Mouse (Mus musculus) hindbrain, embryonic 16.5 days (tissue): ENCODE data around the gene C1ql1. TPM values are rescaled to one million over a fixed set of nuclear protein-coding genes. Genes with fewer than 3 reads are reported as not detected.

ENCODE experiments used
- ATAC-seq: fragments of 200-750 bp; cut with Nextera tagmentation; 2 replicates; pipeline ENCODE4 v1.8.0; 2017; ENCODE audit warnings: moderate TSS enrichment, moderate library complexity
- H3K27ac ChIP-seq: fragments of 300-500 bp; sonication (generic); 2 replicates; pipeline ENCODE4 v1.5.1; 2014; ENCODE audit warnings: low read depth, mild to moderate bottlenecking, control low read depth, low read length, moderate library complexity
- H3K27me3 ChIP-seq: fragments of 300-500 bp; sonication (generic); replicated peaks from 2 replicates; pipeline ENCODE4 v1.6.1; 2014; ENCODE audit warnings: low read length; ENCODE audit not compliant: control insufficient read depth, insufficient read depth
- H3K36me3 ChIP-seq: fragments of 300-500 bp; sonication (generic); 2 replicates; pipeline ENCODE4 v1.6.1; 2014; ENCODE audit warnings: mild to moderate bottlenecking, low read length, moderate library complexity, mixed read lengths; ENCODE audit not compliant: control insufficient read depth, insufficient read depth
- H3K4me1 ChIP-seq: fragments of 300-500 bp; sonication (generic); 2 replicates; pipeline ENCODE4 v1.6.1; 2014; ENCODE audit warnings: low read depth, low read length; ENCODE audit not compliant: control insufficient read depth, insufficient read depth
- H3K4me2 ChIP-seq: fragments of 300-500 bp; sonication (generic); 2 replicates; pipeline ENCODE4 v1.6.1; 2014; ENCODE audit warnings: mild to moderate bottlenecking, low read length, control low read depth, moderate library complexity
- H3K4me3 ChIP-seq: fragments of 300-500 bp; sonication (generic); 2 replicates; pipeline ENCODE4 v1.5.1; 2014; ENCODE audit warnings: mild to moderate bottlenecking, low read length, control low read depth, moderate library complexity
- H3K9ac ChIP-seq: fragments of 300-500 bp; sonication (generic); 2 replicates; pipeline ENCODE4 v1.6.1; 2014; ENCODE audit warnings: low read depth, mild to moderate bottlenecking, control low read depth, low read length, moderate library complexity
- H3K9me3 ChIP-seq: fragments of 300-500 bp; sonication (generic); 2 replicates; pipeline ENCODE4 v1.6.1; 2014; ENCODE audit warnings: mild to moderate bottlenecking, low read length, moderate library complexity; ENCODE audit not compliant: control insufficient read depth
- WGBS: fragments of 180-500 bp; shearing (Covaris S2); extraction: QIAGEN DNeasy Blood & Tissue Kit; methylation state at CpG from one replicate; pipeline ENCODE4 v1.1.7; 2014; 5-methylcytosine and 5-hydroxymethylcytosine counted together
- polyA plus RNA-seq: library from polyadenylated mRNA; unstranded; fragments of >200 nt; fragmentation: Nextera tagmentation; extraction: Ambion mirVana; gene quantifications from 2 replicates; pipeline ENCODE4 v1.2.1, GENCODE M21; 2015

C1ql1 gene
- polyA plus RNA-seq, 1 experiment from 2014 or later: 9.9 TPM

GRCm38 (mm10) chr11:102948043-102948961 is 1.8 kb upstream of the C1ql1 start:
- H3K27me3 ChIP-seq: peaks cover 50% of the 10 kb centered on the region
- H3K4me3 ChIP-seq: peak overlapping the region; percentile 47
- H3K4me2 ChIP-seq: peak overlapping the region; percentile 73
- 0 out of 2 replicates have a peak, but pooled peaks have one; percentile 43 for ATAC-seq
- H3K27ac ChIP-seq: no peak overlapping the region
- peaks cover 24% of the 10 kb centered on the region for H3K4me1 ChIP-seq
- WGBS: 1% methylated on average over 50 of the region's 51 CpGs
- H3K9ac ChIP-seq: peak overlapping the region; percentile 63
- no peaks in the 10 kb centered on the region for H3K9me3 ChIP-seq
- no peaks in the 10 kb centered on the region for H3K36me3 ChIP-seq

GRCm38 (mm10) chr11:102946992-102947343 is 480 bp upstream of the C1ql1 start:
- no peak; the same call in 1 of the 2 replicates for ATAC-seq

GRCm38 (mm10) chr11:102945306-102946264 is 903 bp downstream of the C1ql1 start:
- H3K4me2 ChIP-seq: peak overlapping the region; percentile 58
- no peak overlapping the region for H3K27ac ChIP-seq
- 1% methylated on average over 54 of the region's 54 CpGs for WGBS
- H3K9ac ChIP-seq: peak overlapping the region; percentile 54
- peaks cover 24% of the 10 kb centered on the region for H3K4me1 ChIP-seq
- H3K4me3 ChIP-seq: peak overlapping the region; percentile 44
- no peak for ATAC-seq
- peaks cover 48% of the 10 kb centered on the region for H3K27me3 ChIP-seq
- no peaks in the 10 kb centered on the region for H3K9me3 ChIP-seq
- no peaks in the 10 kb centered on the region for H3K36me3 ChIP-seq

More at GRCm38 (mm10) chr11:102946992-102947343, 480 bp upstream of the C1ql1 start:
- H3K27ac ChIP-seq: no peak overlapping the region
- peak overlapping the region; percentile 44 for H3K4me3 ChIP-seq
- H3K4me1 ChIP-seq: peaks cover 24% of the 10 kb centered on the region
- peaks cover 52% of the 10 kb centered on the region for H3K27me3 ChIP-seq
- no peaks in the 10 kb centered on the region for H3K36me3 ChIP-seq
- peak overlapping the region; percentile 54; the same call in 1 of the 2 replicates for H3K9ac ChIP-seq
- 9% methylated on average over 8 of the region's 8 CpGs for WGBS
- no peaks in the 10 kb centered on the region for H3K9me3 ChIP-seq
- H3K4me2 ChIP-seq: peak overlapping the region; percentile 58

GRCm38 (mm10) chr11:102941236-102941635 is 5.3 kb downstream of the C1ql1 start:
- H3K27ac ChIP-seq: no peak overlapping the region
- H3K27me3 ChIP-seq: peaks cover 31% of the 10 kb centered on the region
- no peak overlapping the region for H3K4me3 ChIP-seq
- H3K36me3 ChIP-seq: no peaks in the 10 kb centered on the region
- peaks cover 20% of the 10 kb centered on the region for H3K4me1 ChIP-seq
- WGBS: 57% methylated on average over 6 of the region's 6 CpGs
- no peak for ATAC-seq
- no peaks in the 10 kb centered on the region for H3K9me3 ChIP-seq
- no peak overlapping the region for H3K4me2 ChIP-seq
- no peak overlapping the region for H3K9ac ChIP-seq

- Histone ChIP-seq H3K27me3 (peaks cover 11% of the 10 kb centered on the region), H3K4me2 (peak overlapping the region; percentile 24; the same call in 1 of the 2 replicates), H3K9me3 (no peaks in the 10 kb centered on the region), H3K9ac (0 out of 2 replicates have a peak overlapping the region, but pooled peaks have one; percentile 8), H3K4me3 (no peak overlapping the region), H3K27ac (no peak overlapping the region), H3K36me3 (no peaks in the 10 kb centered on the region), H3K4me1 (peaks cover 10% of the 10 kb centered on the region)
- peak; percentile 60; the same call in 1 of the 2 replicates for ATAC-seq
- WGBS: 33% methylated on average over 13 of the region's 13 CpGs
These were observed 7.3 kb downstream of the C1ql1 start for GRCm38 (mm10) chr11:102939024-102939675.

- peak; percentile 65 for ATAC-seq
- Histone ChIP-seq H3K4me1 (peaks cover 10% of the 10 kb centered on the region), H3K9ac (no peak overlapping the region), H3K4me2 (no peak overlapping the region), H3K4me3 (no peak overlapping the region), H3K36me3 (no peaks in the 10 kb centered on the region), H3K27ac (peak overlapping the region; percentile 18; the same call in 1 of the 2 replicates), H3K9me3 (no peaks in the 10 kb centered on the region), H3K27me3 (no peaks in the 10 kb centered on the region)
- 29% methylated on average over 3 of the region's 3 CpGs for WGBS
These were observed 8.8 kb downstream of the C1ql1 start for GRCm38 (mm10) chr11:102937529-102938182.

- no peaks in the 10 kb centered on the region for H3K27me3 ChIP-seq
- WGBS: 27% methylated on average over 4 of the region's 4 CpGs
- H3K9me3 ChIP-seq: no peaks in the 10 kb centered on the region
These were observed 10.2 kb downstream of the C1ql1 start for GRCm38 (mm10) chr11:102936272-102936671.

GRCm38 (mm10) chr11:102930672-102931071 is 15.8 kb downstream of the C1ql1 start:
- H3K4me2 ChIP-seq: no peak overlapping the region
- no peaks in the 10 kb centered on the region for H3K36me3 ChIP-seq
- no peak for ATAC-seq
- no peaks in the 10 kb centered on the region for H3K27me3 ChIP-seq
- no peaks in the 10 kb centered on the region for H3K4me1 ChIP-seq
- H3K27ac ChIP-seq: no peak overlapping the region
- no peaks in the 10 kb centered on the region for H3K9me3 ChIP-seq
- H3K9ac ChIP-seq: no peak overlapping the region
- WGBS: 84% methylated on average over 10 of the region's 10 CpGs
- no peak overlapping the region for H3K4me3 ChIP-seq

More at GRCm38 (mm10) chr11:102936272-102936671, 10.2 kb downstream of the C1ql1 start:
- Histone ChIP-seq H3K4me3 (no peak overlapping the region), H3K4me2 (no peak overlapping the region), H3K9ac (no peak overlapping the region), H3K27ac (no peak overlapping the region), H3K36me3 (no peaks in the 10 kb centered on the region), H3K4me1 (peaks cover 10% of the 10 kb centered on the region)
- ATAC-seq: no peak
